Mouse (Mus musculus): ENCODE measurements around the gene Scmh1.
"Not testable (repeated sequence)": the region's sequence is repeated elsewhere in the genome, so short reads cannot be mapped to it uniquely, and the experiment has no call there.

The Scmh1 gene

GRCm38 (mm10) chr4:120405144-120405805 lies at the start of gene Scmh1:
Scmh1 (plus strand) TSS chr4:120405281.
- DNase-seq (ENCODE audit: low read depth, low spot score), result peak; percentile 76

GRCm38 (mm10) chr4:120360011-120360521 lies 45.0 kb upstream of the Scmh1 start:
- DNase-seq (ENCODE audit: low read depth, low spot score), result no peak

- no peak for DNase-seq (ENCODE audit: low read depth, low spot score)
These were observed 40.4 kb upstream of the Scmh1 start for GRCm38 (mm10) chr4:120364729-120365128.

GRCm38 (mm10) chr4:120365456-120365855 lies 39.6 kb upstream of the Scmh1 start:
- DNase-seq (ENCODE audit: low read depth, low spot score), result no peak

GRCm38 (mm10) chr4:120368031-120368430 lies 37.0 kb upstream of the Scmh1 start:
- DNase-seq (ENCODE audit: low read depth, low spot score), result no peak

GRCm38 (mm10) chr4:120368663-120369062 lies 36.4 kb upstream of the Scmh1 start:
- peak; percentile 43 for DNase-seq (ENCODE audit: low read depth, low spot score)

GRCm38 (mm10) chr4:120369156-120369555 lies 35.9 kb upstream of the Scmh1 start:
- no peak for DNase-seq (ENCODE audit: low read depth, low spot score)

GRCm38 (mm10) chr4:120369861-120370366 lies 35.2 kb upstream of the Scmh1 start:
- DNase-seq (ENCODE audit: low read depth, low spot score), result no peak

GRCm38 (mm10) chr4:120372838-120373237 lies 32.2 kb upstream of the Scmh1 start:
- no peak for DNase-seq (ENCODE audit: low read depth, low spot score)

- DNase-seq (ENCODE audit: low read depth, low spot score), result no peak
These were observed 31.3 kb upstream of the Scmh1 start for GRCm38 (mm10) chr4:120373813-120374212.

GRCm38 (mm10) chr4:120380811-120381391 lies 24.2 kb upstream of the Scmh1 start:
- peak; percentile 74 for DNase-seq (ENCODE audit: low read depth, low spot score)

GRCm38 (mm10) chr4:120385496-120385895 lies 19.6 kb upstream of the Scmh1 start:
- DNase-seq (ENCODE audit: low read depth, low spot score), result no peak

GRCm38 (mm10) chr4:120387496-120387895 lies 17.6 kb upstream of the Scmh1 start:
- DNase-seq (ENCODE audit: low read depth, low spot score), result no peak

GRCm38 (mm10) chr4:120387968-120388367 lies 17.1 kb upstream of the Scmh1 start:
- DNase-seq (ENCODE audit: low read depth, low spot score), result no peak

- no peak for DNase-seq (ENCODE audit: low read depth, low spot score)
These were observed 16.0 kb upstream of the Scmh1 start for GRCm38 (mm10) chr4:120388998-120389542.

GRCm38 (mm10) chr4:120389546-120389945 lies 15.5 kb upstream of the Scmh1 start:
- no peak for DNase-seq (ENCODE audit: low read depth, low spot score)

- no peak for DNase-seq (ENCODE audit: low read depth, low spot score)
These were observed 13.5 kb upstream of the Scmh1 start for GRCm38 (mm10) chr4:120391591-120391990.

- DNase-seq (ENCODE audit: low read depth, low spot score), result no peak
These were observed 12.7 kb upstream of the Scmh1 start for GRCm38 (mm10) chr4:120392341-120392740.

- DNase-seq (ENCODE audit: low read depth, low spot score), result no peak
These were observed 12.3 kb upstream of the Scmh1 start for GRCm38 (mm10) chr4:120392748-120393147.

- DNase-seq (ENCODE audit: low read depth, low spot score), result no peak
These were observed 4.8 kb upstream of the Scmh1 start for GRCm38 (mm10) chr4:120400251-120400650.

GRCm38 (mm10) chr4:120402105-120402504 lies 3.0 kb upstream of the Scmh1 start:
- not testable (repeated sequence) for DNase-seq (ENCODE audit: low read depth, low spot score)

GRCm38 (mm10) chr4:120404247-120404646 lies 834 bp upstream of the Scmh1 start:
- no peak for DNase-seq (ENCODE audit: low read depth, low spot score)

GRCm38 (mm10) chr4:120404778-120405143 lies 320 bp upstream of the Scmh1 start:
- no peak for DNase-seq (ENCODE audit: low read depth, low spot score)
